In genomic region chr17:29601391-29601790, GRCm38 (mm10) we compare ENCODE assay signal across 14 mouse cellular contexts. TPM values are rescaled to one million over a fixed set of nuclear protein-coding genes. Genes with fewer than 3 reads are reported as not detected.
DNase-seq lines count a peak whose midpoint lies in the region; TF ChIP-seq lines count a peak whose summit lies in the region.
"Had no signal": no experiment of that assay in that cellular context is flagged by ENCODE, and none has a peak within 500 bp of the region (broad histone marks: within the 10 kb centered on the region; RNA-seq: fewer than 3 reads in every experiment).

No protein-coding gene starts in this region.

- DNase-seq in gastrocnemius, postnatal 25 days = peak; percentile 26
- DNase-seq in gastrocnemius, adult 2 months = no peak
- peak; percentile 8 to 29 for DNase-seq in urinary bladder, postnatal 36 days (ENCODE audit: low spot score in 2 of 2)
- no peak for DNase-seq in urinary bladder, postnatal 4 days (ENCODE audit: low spot score in 2 of 2)
- DNase-seq in lung, postnatal 14 days = peak; percentile 60
- peak; percentile 36 for DNase-seq in skeletal muscle tissue, adult 2 months (ENCODE audit: low read depth, low spot score)
- no peak for DNase-seq in cerebellum, postnatal 14 days
- DNase-seq in cerebellum, adult 9-10 months = no peak
- DNase-seq: embryo, embryonic 11 days; left cerebral cortex, postnatal 4 days; thymus, postnatal 36 days had no signal

- intact Hi-C loops in gastrocnemius, adult 2 months (cut with DNase I) = loop anchor here (5.0 to 10.0 kb wide), 2 partner anchors 173 to 281 kb away; no protein-coding TSS in a partner anchor

- no peak overlapping the region for H3K27ac ChIP-seq in gastrocnemius, adult 2 months
- H3K27ac ChIP-seq: liver, embryonic 15.5 days; midbrain, embryonic 15.5 days had no signal

- H3K4me3 ChIP-seq in gastrocnemius, adult 2 months = no peak overlapping the region
- H3K4me3 ChIP-seq: liver, embryonic 15.5 days; midbrain, embryonic 15.5 days had no signal

- TF ChIP-seq CTCF in gastrocnemius, adult 2 months (IDR thresholded peaks at IDR 0.05) = no peak

RNA-seq across cellular contexts. Expression of gene Rnf8, which starts 13.2 kb away (rescaled TPM):
- total RNA-seq in gastrocnemius, postnatal 25 days (2021) = 10 to 100 TPM; 18.1 to 21.0 TPM
- total RNA-seq in gastrocnemius, adult 2 months (2021) = 10 to 100 TPM; 20.1 to 22.3 TPM

RNA-seq across cellular contexts. Expression of gene Gm28043, which starts 13.3 kb away (rescaled TPM):
- 1 to 10 TPM in 1 of 2 experiments, under 1 TPM in 1; 0.67 to 1.0 TPM for total RNA-seq in gastrocnemius, postnatal 25 days (2021)
- 1 to 10 TPM in 1 of 2 experiments, under 1 TPM in 1; 0.70 to 1.2 TPM for total RNA-seq in gastrocnemius, adult 2 months (2021)

RNA-seq across cellular contexts. Expression of gene Tmem217, which starts 49.2 kb away (rescaled TPM):
- not detected for total RNA-seq in gastrocnemius, postnatal 25 days (2021)
- total RNA-seq in gastrocnemius, adult 2 months (2021) = not detected
- total RNA-seq: layer of hippocampus, postnatal 10 days; left cerebral cortex, postnatal 4 days had no signal

RNA-seq across cellular contexts. Expression of gene Tbc1d22b, which starts 51.8 kb away (rescaled TPM):
- total RNA-seq in gastrocnemius, postnatal 25 days (2021) = 1 to 10 TPM; 8.1 to 8.5 TPM
- 10 to 100 TPM; 10.4 to 11.9 TPM for total RNA-seq in gastrocnemius, adult 2 months (2021)

RNA-seq across cellular contexts. Expression of gene Gm17657, which starts 52.0 kb away (rescaled TPM):
- not detected for total RNA-seq in gastrocnemius, postnatal 25 days (2021)
- not detected for total RNA-seq in gastrocnemius, adult 2 months (2021)
- total RNA-seq: layer of hippocampus, postnatal 10 days; left cerebral cortex, postnatal 4 days had no signal

Comparison
In these comparisons a context has a peak if more than half of its experiments do, and no peak if none do; other contexts are left out.
1. DNase-seq: peak in gastrocnemius, postnatal 25 days (single experiment), urinary bladder, postnatal 36 days (2 of 2), lung, postnatal 14 days (single experiment) and skeletal muscle tissue, adult 2 months (single experiment); none in gastrocnemius, adult 2 months (single experiment), urinary bladder, postnatal 4 days (0 of 2), cerebellum, postnatal 14 days (0 of 2) and cerebellum, adult 9-10 months (single experiment).